Mouse (Mus musculus) stomach, postnatal 0 days (tissue): Measurements from ENCODE around the gene Kmt5a.

Experiments used
- CTCF ChIP-seq: IDR thresholded peaks from 2 replicates; pipeline ENCODE4 v1.5.1; 2016; ENCODE audit warnings: antibody characterized with exemption, low read depth, mild to moderate bottlenecking, moderate library complexity
- EP300 ChIP-seq: optimal IDR thresholded peaks from 2 replicates; pipeline ENCODE3; 2016; ENCODE audit warnings: antibody characterized with exemption

GRCm38 (mm10) chr5:124450051-124450450 is 10.3 kb downstream of the Kmt5a start:
- no peak for TF ChIP-seq CTCF
- TF ChIP-seq EP300: no peak
